Mouse (Mus musculus): ENCODE data around the gene Pdzd7. TPM values are rescaled to one million over a fixed set of nuclear protein-coding genes. Genes with fewer than 3 reads are reported as not detected.

Pdzd7 gene
- not detected in 2 replicates for polyA plus RNA-seq (2015; fragmentation: Nextera tagmentation; extraction: Ambion mirVana)

GRCm38 (mm10) chr19:45045651-45046050, at the start of gene Pdzd7:
Gene Pdzd7 (minus strand): TSS chr19:45045717.
- WGBS (ENCODE audit: insufficient replicate concordance), result 52% methylated on average over 5 of the region's 5 CpGs
- Histone ChIP-seq H3K4me1 (replicated peaks) (peaks cover 30% of the 10 kb centered on the region), H3K27me3 (peaks cover 68% of the 10 kb centered on the region), H3K4me2 (peak within 1 kb of the TSS; percentile 76), H3K4me3 (replicated peaks) (peak within 1 kb of the TSS; percentile 60), H3K9me3 (replicated peaks) (no peaks in the 10 kb centered on the region), H3K36me3 (no peaks in the 10 kb centered on the region), H3K9ac (peak within 1 kb of the TSS; percentile 68), H3K27ac (no peak within 1 kb of the TSS)
- DNase-seq (no peak), ATAC-seq (ENCODE audit: low read depth) (no peak)

DNA sequence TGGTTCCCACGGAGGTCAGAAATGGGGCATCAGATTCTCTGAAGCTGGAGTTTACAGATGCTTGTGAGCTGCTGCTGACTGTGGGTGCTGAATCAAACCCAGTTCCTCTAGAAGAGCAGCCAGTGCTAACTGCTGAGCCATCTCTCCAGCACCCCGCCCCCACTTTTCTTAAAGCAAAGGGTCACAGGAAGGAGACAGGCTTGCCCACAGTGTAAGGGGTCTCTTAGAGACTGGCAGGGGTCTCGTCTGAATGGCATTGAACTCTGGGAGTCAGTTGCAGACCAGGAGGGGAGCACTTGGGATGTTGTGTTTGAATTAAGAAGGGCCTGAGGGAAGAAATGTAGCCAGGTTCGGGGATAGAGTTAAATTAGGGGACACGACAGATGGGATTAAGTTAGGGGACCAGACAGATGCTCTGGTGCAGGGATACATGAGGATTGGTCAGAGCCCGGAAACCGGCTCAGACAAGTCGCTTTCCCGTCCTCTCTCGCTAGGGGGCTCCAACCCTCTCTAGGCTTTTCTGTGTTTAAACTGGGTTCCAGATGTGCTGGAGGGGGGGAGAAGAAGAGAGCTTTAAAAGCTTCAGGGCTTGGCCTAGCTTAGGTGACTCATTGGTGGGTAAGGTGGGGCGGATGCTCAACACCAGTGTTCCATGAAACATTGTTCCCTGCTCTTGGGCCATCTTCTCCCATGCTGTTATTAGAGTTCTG, 36.5 kb upstream of the Pdzd7 start:
- Histone ChIP-seq H3K9me3 (replicated peaks) (no peaks in the 10 kb centered on the region), H3K4me2 (no peak overlapping the region), H3K4me1 (replicated peaks) (peaks cover 42% of the 10 kb centered on the region), H3K27me3 (peaks cover 98% of the 10 kb centered on the region), H3K27ac (no peak overlapping the region), H3K36me3 (no peaks in the 10 kb centered on the region), H3K9ac (no peak overlapping the region), H3K4me3 (replicated peaks) (no peak overlapping the region)
- ATAC-seq (ENCODE audit: low read depth), result no peak
- 12% methylated on average over 11 of the region's 11 CpGs for WGBS (ENCODE audit: insufficient replicate concordance)
- no peak for DNase-seq

GRCm38 (mm10) chr19:45081279-45081678, 35.8 kb upstream of the Pdzd7 start:
- H3K27me3 ChIP-seq, result peaks cover 98% of the 10 kb centered on the region
- H3K9ac ChIP-seq, result no peak overlapping the region
- under 1% methylated on average over 5 of the region's 5 CpGs for WGBS (ENCODE audit: insufficient replicate concordance)
- ATAC-seq (ENCODE audit: low read depth), result no peak
- peaks cover 49% of the 10 kb centered on the region for H3K4me1 ChIP-seq (replicated peaks)
- no peaks in the 10 kb centered on the region for H3K9me3 ChIP-seq (replicated peaks)
- no peak overlapping the region for H3K4me3 ChIP-seq (replicated peaks)
- no peak overlapping the region for H3K27ac ChIP-seq
- peak; percentile 28 for DNase-seq
- no peak overlapping the region for H3K4me2 ChIP-seq
- H3K36me3 ChIP-seq, result no peaks in the 10 kb centered on the region

DNA sequence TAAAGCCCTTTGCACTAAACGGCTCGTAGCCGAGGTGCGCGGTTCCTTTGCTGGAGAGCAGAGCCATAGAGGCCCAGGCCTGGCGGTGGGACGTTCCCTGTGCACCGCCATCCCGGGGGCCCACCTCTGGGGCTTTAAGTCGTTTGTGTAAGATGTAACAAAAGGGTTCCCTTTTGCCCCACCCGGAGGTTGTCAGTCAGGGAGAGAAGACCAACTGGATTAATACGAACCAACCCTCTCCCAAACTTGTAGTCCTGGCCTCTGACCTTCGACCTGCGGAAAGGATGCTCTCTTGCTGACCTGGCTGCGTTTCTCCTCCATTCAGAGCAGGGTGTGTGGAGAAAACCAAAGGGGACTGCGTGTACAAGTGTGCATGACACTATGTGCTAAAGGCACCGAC, 35.2 kb upstream of the Pdzd7 start:
- H3K4me3 ChIP-seq (replicated peaks), result peak overlapping the region; percentile 35
- H3K36me3 ChIP-seq, result no peaks in the 10 kb centered on the region
- H3K27ac ChIP-seq, result no peak overlapping the region
- WGBS (ENCODE audit: insufficient replicate concordance), result 2% methylated on average over 17 of the region's 17 CpGs
- no peaks in the 10 kb centered on the region for H3K9me3 ChIP-seq (replicated peaks)
- no peak overlapping the region for H3K9ac ChIP-seq
- DNase-seq (no peak), ATAC-seq (ENCODE audit: low read depth) (no peak)
- peak overlapping the region; percentile 53 for H3K4me2 ChIP-seq
- H3K27me3 ChIP-seq, result peaks cover 98% of the 10 kb centered on the region
- peaks cover 55% of the 10 kb centered on the region for H3K4me1 ChIP-seq (replicated peaks)

DNA sequence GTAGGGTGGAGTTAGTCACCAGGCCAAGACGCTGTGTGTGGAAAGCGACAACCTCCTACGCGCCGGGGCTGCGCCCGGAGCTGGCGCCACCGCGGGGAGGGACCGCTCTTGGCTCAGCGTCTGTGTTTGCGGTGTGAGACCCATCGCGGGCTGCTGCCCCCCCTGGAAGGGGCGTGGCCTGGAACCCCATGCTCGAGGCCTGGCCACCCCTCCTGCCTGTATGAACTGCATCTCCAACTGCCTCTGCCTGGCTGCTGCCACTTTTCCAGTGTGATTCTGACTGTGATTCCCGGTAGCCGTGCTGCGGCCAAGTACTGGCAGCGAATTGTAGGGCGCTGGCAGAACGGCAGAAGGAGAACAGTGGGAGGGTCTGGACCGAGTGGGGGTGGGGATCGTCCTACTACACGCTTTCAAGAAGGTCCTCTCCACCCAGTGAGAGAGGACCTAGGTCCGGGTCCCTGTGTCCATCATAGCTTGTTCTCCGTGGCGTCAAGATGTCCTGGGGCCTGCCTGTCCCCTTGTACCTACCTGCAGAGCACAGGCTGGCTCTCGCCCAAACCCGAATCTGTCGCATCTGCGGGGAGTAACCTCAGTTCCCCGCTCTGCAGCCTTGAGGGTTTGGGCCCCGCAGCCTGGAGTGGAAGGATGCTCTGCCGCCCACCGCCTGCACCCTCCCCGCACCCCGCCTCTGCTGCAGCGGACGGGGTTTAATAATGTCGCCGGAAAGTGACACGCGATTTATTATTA, 34.4 kb upstream of the Pdzd7 start:
- H3K4me3 ChIP-seq (replicated peaks), result peak overlapping the region; percentile 35
- ATAC-seq (ENCODE audit: low read depth) (no peak), DNase-seq (no peak)
- no peaks in the 10 kb centered on the region for H3K9me3 ChIP-seq (replicated peaks)
- no peak overlapping the region for H3K9ac ChIP-seq
- no peak overlapping the region for H3K27ac ChIP-seq
- peaks cover 98% of the 10 kb centered on the region for H3K27me3 ChIP-seq
- peaks cover 61% of the 10 kb centered on the region for H3K4me1 ChIP-seq (replicated peaks)
- 3% methylated on average over 45 of the region's 45 CpGs for WGBS (ENCODE audit: insufficient replicate concordance)
- peak overlapping the region; percentile 53 for H3K4me2 ChIP-seq
- H3K36me3 ChIP-seq, result no peaks in the 10 kb centered on the region

- Histone ChIP-seq H3K9me3 (replicated peaks) (no peaks in the 10 kb centered on the region), H3K27ac (no peak overlapping the region), H3K36me3 (no peaks in the 10 kb centered on the region), H3K27me3 (peaks cover 91% of the 10 kb centered on the region), H3K4me3 (replicated peaks) (peak overlapping the region; percentile 35), H3K4me2 (peak overlapping the region; percentile 53; the same call in 1 of the 2 replicates), H3K9ac (no peak overlapping the region), H3K4me1 (replicated peaks) (peaks cover 61% of the 10 kb centered on the region)
- ATAC-seq (ENCODE audit: low read depth) (no peak), DNase-seq (no peak)
- 11% methylated on average over 17 of the region's 17 CpGs for WGBS (ENCODE audit: insufficient replicate concordance)
These were observed 33.7 kb upstream of the Pdzd7 start for GRCm38 (mm10) chr19:45078971-45079764.

- no peak overlapping the region for H3K4me2 ChIP-seq
- H3K27ac ChIP-seq, result no peak overlapping the region
- whole genome bisulfite sequencing (ENCODE audit: insufficient replicate concordance), result 9% methylated on average over 20 of the region's 20 CpGs
- DNase-seq (no peak), ATAC-seq (ENCODE audit: low read depth) (no peak)
- H3K9me3 ChIP-seq (replicated peaks), result no peaks in the 10 kb centered on the region
- H3K4me3 ChIP-seq (replicated peaks), result no peak overlapping the region
- no peak overlapping the region for H3K9ac ChIP-seq
- H3K36me3 ChIP-seq, result no peaks in the 10 kb centered on the region
- peaks cover 68% of the 10 kb centered on the region for H3K4me1 ChIP-seq (replicated peaks)
- H3K27me3 ChIP-seq, result peaks cover 79% of the 10 kb centered on the region
These were observed 32.5 kb upstream of the Pdzd7 start for GRCm38 (mm10) chr19:45077742-45078645.

- under 1% methylated on average over 62 of the region's 62 CpGs for WGBS (ENCODE audit: insufficient replicate concordance)
- Histone ChIP-seq H3K4me3 (replicated peaks) (peak overlapping the region; percentile 77), H3K4me2 (peak overlapping the region; percentile 97), H3K27ac (no peak overlapping the region), H3K4me1 (replicated peaks) (peaks cover 71% of the 10 kb centered on the region), H3K27me3 (peaks cover 68% of the 10 kb centered on the region), H3K9ac (peak overlapping the region; percentile 91), H3K9me3 (replicated peaks) (no peaks in the 10 kb centered on the region), H3K36me3 (no peaks in the 10 kb centered on the region)
- no peak for DNase-seq
- 0 out of 2 replicates have a peak, but pooled peaks have one; percentile 8 for ATAC-seq (ENCODE audit: low read depth)
These were observed 31.3 kb upstream of the Pdzd7 start for GRCm38 (mm10) chr19:45076586-45077510.

DNA sequence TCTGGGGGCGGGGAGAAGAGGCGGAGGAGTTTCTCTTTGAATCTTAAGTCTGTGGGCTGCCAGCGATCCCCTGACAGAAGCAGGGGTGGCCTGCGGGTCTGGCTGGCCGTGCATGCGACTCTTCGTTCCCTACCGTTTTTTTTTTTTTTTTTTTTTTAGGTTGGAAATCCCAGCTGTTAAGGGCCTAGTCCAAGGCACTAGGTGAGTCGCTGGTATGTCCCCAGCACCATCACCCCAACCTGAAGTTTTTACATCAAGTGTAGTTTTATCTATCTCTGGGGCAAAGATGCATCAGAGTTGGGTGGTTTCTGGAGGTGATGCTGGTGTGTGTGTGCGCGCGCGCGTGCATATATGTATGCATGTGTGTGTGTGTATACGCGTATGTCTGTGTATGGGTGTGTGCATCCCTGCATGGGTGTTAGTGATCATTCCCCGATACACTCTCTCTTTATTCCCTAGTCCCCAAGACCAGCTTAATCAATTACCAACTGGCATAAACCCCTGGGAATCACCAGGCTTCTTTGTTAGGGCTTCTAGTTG, 30.6 kb upstream of the Pdzd7 start:
- Histone ChIP-seq H3K9ac (peak overlapping the region; percentile 91), H3K27me3 (peaks cover 60% of the 10 kb centered on the region), H3K27ac (no peak overlapping the region), H3K4me1 (replicated peaks) (peaks cover 77% of the 10 kb centered on the region), H3K36me3 (no peaks in the 10 kb centered on the region), H3K9me3 (replicated peaks) (no peaks in the 10 kb centered on the region), H3K4me2 (peak overlapping the region; percentile 97), H3K4me3 (replicated peaks) (peak overlapping the region; percentile 77)
- DNase-seq (no peak), ATAC-seq (ENCODE audit: low read depth) (no peak)
- WGBS (ENCODE audit: insufficient replicate concordance), result 13% methylated on average over 17 of the region's 17 CpGs

Data from liver, embryonic 13.5 days (tissue).